ENCODE assay signal across 24 mouse cellular contexts in the genomic region with DNA sequence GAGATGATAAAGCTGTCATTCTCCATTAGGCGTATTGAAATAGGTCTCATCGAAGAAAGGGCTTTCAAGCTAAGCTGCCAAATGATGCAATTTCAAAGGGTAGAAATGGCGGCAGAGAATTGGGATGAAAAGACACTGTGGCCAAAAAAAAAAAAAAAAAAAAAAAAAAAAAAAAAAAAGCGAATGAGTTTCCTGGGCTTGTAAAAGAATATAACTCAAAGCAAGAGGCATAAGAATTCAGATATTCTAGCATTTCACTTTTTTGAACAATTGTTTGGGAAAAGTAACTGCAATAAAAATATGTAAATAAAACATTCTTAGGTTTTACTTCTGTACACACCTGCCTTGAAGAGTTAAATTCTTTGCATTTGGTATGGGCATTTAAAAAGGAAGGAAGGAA. TPM values are rescaled to one million over a fixed set of nuclear protein-coding genes. Genes with fewer than 3 reads are reported as not detected.
DNase-seq lines count a peak whose midpoint lies in the region; ATAC-seq and TF ChIP-seq lines count a peak whose summit lies in the region.
"Had no signal": no experiment of that assay in that cellular context is flagged by ENCODE, and none has a peak within 500 bp of the region (broad histone marks: within the 10 kb centered on the region; RNA-seq: fewer than 3 reads in every experiment).

No protein-coding gene starts in this region.

- H3K79me2 ChIP-seq in CH12.LX (replicated peaks; ENCODE audit: control insufficient read depth, extremely low read depth, insufficient read depth, poor library complexity, severe bottlenecking) = no peaks in the 10 kb centered on the region

- H3K36me3 ChIP-seq in CH12.LX (replicated peaks in 1 of 2; ENCODE audit: control insufficient read depth in 1 of 2, insufficient read depth in 1 of 2, low read length in 1 of 2) = no peaks in the 10 kb centered on the region
- H3K36me3 ChIP-seq in ES-E14 (ENCODE audit: control insufficient read depth, insufficient read depth, low read length, poor library complexity, severe bottlenecking) = no peaks in the 10 kb centered on the region
- H3K36me3 ChIP-seq in hindbrain, embryonic 10.5 days = no peaks in the 10 kb centered on the region
- H3K36me3 ChIP-seq: G1E had no signal

- no peak for TF ChIP-seq EP300 in CH12.LX (IDR thresholded peaks at IDR 0.05; ENCODE audit: low read length)

- H3K4me1 ChIP-seq in CH12.LX (ENCODE audit: control insufficient read depth in 1 of 2, insufficient read depth in 2 of 2) (0 out of 4 replicates have a peak, but pooled peaks cover 0 to 3% of the 10 kb centered on the region in 2 experiments), ES-E14 (ENCODE audit: control insufficient read depth in 2 of 2, insufficient read depth in 2 of 2, low read length in 2 of 2, poor library complexity in 1 of 2) (no peaks in the 10 kb centered on the region)
- H3K4me1 ChIP-seq in hindbrain, embryonic 10.5 days (replicated peaks) = no peaks in the 10 kb centered on the region

- H3K4me3 ChIP-seq in CH12.LX (replicated peaks in 1 of 3; ENCODE audit: low read depth in 2 of 3, low read length in 2 of 3, poor library complexity in 1 of 3) (no peak overlapping the region), ES-E14 (ENCODE audit: insufficient read depth in 1 of 2, low read depth in 1 of 2, low read length in 2 of 2, poor library complexity in 1 of 2, severe bottlenecking in 1 of 2) (no peak overlapping the region)
- H3K4me3 ChIP-seq in hindbrain, embryonic 10.5 days = no peak overlapping the region

- H3K9ac ChIP-seq in CH12.LX (ENCODE audit: insufficient read depth, low read depth) (no peak overlapping the region), ES-E14 (ENCODE audit: insufficient read depth, low read depth, low read length, poor library complexity, severe bottlenecking) (no peak overlapping the region)

- H3K27ac ChIP-seq in CH12.LX (ENCODE audit: insufficient read depth, low read depth) (no peak overlapping the region), ES-E14 (ENCODE audit: insufficient read depth, low read depth, low read length, poor library complexity, severe bottlenecking) (no peak overlapping the region)
- H3K27ac ChIP-seq in hindbrain, embryonic 10.5 days = no peak overlapping the region

- dilution Hi-C loops in CH12.LX (cut with MboI; ENCODE audit: extremely low pct_ligation_motif_present, extremely low pct_unique_long_range_greater_than_20kb, low sequenced_read_pairs) = no loop called here

- no peak for TF ChIP-seq CTCF in CH12.LX (conservative IDR thresholded peaks at IDR 0.05 in 1 of 2, IDR thresholded peaks at IDR 0.05 in 1 of 2; ENCODE audit: low read depth in 2 of 2, low read length in 2 of 2)

- ATAC-seq in megakaryocyte progenitor cell, adult 5-6 weeks (replicated peaks; ENCODE audit: poor library complexity) = no peak
- ATAC-seq: activated CD4-positive, CD25-positive, alpha-beta regulatory T cell, adult 4 months; CD4-positive, CD25-positive, alpha-beta regulatory T cell, adult 4 months; Patski had no signal

- TF ChIP-seq POLR2A in CH12.LX (IDR thresholded peaks at IDR 0.05; ENCODE audit: low read depth, low read length) = no peak

- in situ Hi-C loops in CH12.LX (cut with MboI; ENCODE audit: low pct_ligation_motif_present, low pct_unique_long_range_greater_than_20kb, low sequenced_read_pairs) = no loop called here
- in situ Hi-C loops in ES-E14 (cut with MboI; ENCODE audit: low sequenced_read_pairs in 2 of 2, unreplicated experiment in 2 of 2) = no loop called here

- peaks cover 2% of the 10 kb centered on the region for H3K9me3 ChIP-seq in CH12.LX (replicated peaks; ENCODE audit: low read length)
- H3K9me3 ChIP-seq in ES-E14 (ENCODE audit: control insufficient read depth, insufficient read depth, low read depth, low read length) = no peaks in the 10 kb centered on the region
- H3K9me3 ChIP-seq in hindbrain, embryonic 10.5 days = no peaks in the 10 kb centered on the region

- TF ChIP-seq RAD21 in CH12.LX (IDR thresholded peaks at IDR 0.05; ENCODE audit: low read depth, low read length) = no peak

- H3K27me3 ChIP-seq in CH12.LX (replicated peaks) = no peaks in the 10 kb centered on the region
- H3K27me3 ChIP-seq in hindbrain, embryonic 10.5 days (ENCODE audit: insufficient read depth, poor library complexity, severe bottlenecking) = no peaks in the 10 kb centered on the region
- H3K27me3 ChIP-seq: Patski had no signal

- WGBS in hindbrain, embryonic 10.5 days = 82% methylated on average over 4 of the region's 4 CpGs

- DNase-seq in CH12.LX (ENCODE audit: extremely low read depth) (no peak), ES-E14 (ENCODE audit: low read depth, low spot score) (no peak)
- DNase-seq in hindbrain, embryonic 10.5 days (ENCODE audit: low spot score) = no peak
- DNase-seq: adrenal gland, adult 2 months; adrenal gland, adult 8-10 months; adrenal gland, postnatal 10 days; adrenal gland, postnatal 14 days; adrenal gland, postnatal 25 days; adrenal gland, postnatal 36 days; B cell, adult 2 months; cerebellum, adult 11 months; cerebellum, adult 11-12 months; cerebellum, adult 18-20 months; cerebellum, adult 2 months; cerebellum, adult 8-10 months had no signal

- no peak overlapping the region for H3K4me2 ChIP-seq in CH12.LX (ENCODE audit: insufficient read depth, low read depth, poor library complexity, severe bottlenecking)

TF ChIP-seq in CH12.LX, 34 proteins besides CTCF, POLR2A, EP300 and RAD21:
- TF ChIP-seq MEF2A (IDR thresholded peaks at IDR 0.05; ENCODE audit: borderline replicate concordance, low read depth, low read length) = no peak
- TF ChIP-seq ZNF384 (IDR thresholded peaks at IDR 0.05; ENCODE audit: low read depth, low read length) = peak; percentile 59

TF ChIP-seq in ES-E14, 5 proteins besides CTCF, POLR2A, EP300 and RAD21:
- TF ChIP-seq ZNF384 (IDR thresholded peaks at IDR 0.05; ENCODE audit: low read depth, low read length) = 0 out of 2 replicates have a peak, but pooled peaks have one; percentile 55
- TF ChIP-seq HCFC1 (IDR thresholded peaks at IDR 0.05; ENCODE audit: borderline replicate concordance, insufficient read depth, low read length) = no peak
TF ChIP-seq in ES-E14: peak in this region for 1.

RNA-seq across cellular contexts. Expression of a gene that starts 3.6 kb away (rescaled TPM):
- total RNA-seq in CH12.LX (2012; rRNA removed) (not detected in 2 replicates), CH12.LX (2014; rRNA removed) (not detected in 2 replicates), ES-E14 (2012; rRNA removed) (0.21 TPM in 1 of 2 replicates, not detected in the other)
- polyA plus RNA-seq in CH12.LX (2012; ENCODE audit: insufficient read length, low read depth) = not detected in 2 replicates
- polyA plus RNA-seq in hindbrain, embryonic 10.5 days (2016; fragmentation: Nextera tagmentation; extraction: Ambion mirVana) = not detected in 2 replicates
- not detected in 2 replicates for total RNA-seq in megakaryocyte progenitor cell, adult 5-6 weeks (2015)
- not detected in 2 replicates for total RNA-seq in megakaryocyte progenitor cell, adult 5-6 weeks (2017)
- total RNA-seq: adrenal gland, adult 18-20 months; adrenal gland, adult 2 months; adrenal gland, adult 8-10 months; adrenal gland, postnatal 10 days; adrenal gland, postnatal 14 days; adrenal gland, postnatal 25 days; adrenal gland, postnatal 36 days; G1E; MEL had no signal
- polyA plus RNA-seq: activated CD4-positive, CD25-positive, alpha-beta regulatory T cell, adult 4 months; adrenal gland, adult 2 months; brain, embryonic 14.5 days; C2C12; CD4-positive, CD25-positive, alpha-beta regulatory T cell, adult 4 months; cerebellum, adult 2 months; G1E; Patski had no signal
